Mouse (Mus musculus): ENCODE data around the gene Uxs1.

- TF ChIP-seq CTCF (IDR thresholded peaks at IDR 0.05) (no peak), EP300 (IDR thresholded peaks at IDR 0.05) (no peak)
These were observed 16.5 kb downstream of the Uxs1 start for GRCm38 (mm10) chr1:43811055-43811454.
